Mouse (Mus musculus) cortical plate, adult 2 months (tissue): ENCODE results near the gene Gm17359. TPM values are rescaled to one million over a fixed set of nuclear protein-coding genes. Genes with fewer than 3 reads are reported as not detected.
"Not testable (repeated sequence)": the region's sequence is repeated elsewhere in the genome, so short reads cannot be mapped to it uniquely, and the experiment has no call there.

Experiments used
- H3K27ac ChIP-seq: fragments of 200-500 bp; 2 replicates; pipeline ENCODE4 v1.5.1; 2012; ENCODE audit warnings: low read length, control low read depth, inconsistent platforms; ENCODE audit not compliant: insufficient read depth
- H3K4me1 ChIP-seq: fragments of 200-500 bp; 2 replicates; pipeline ENCODE4 v1.6.1; 2011; ENCODE audit warnings: low read length; ENCODE audit not compliant: control insufficient read depth, insufficient read depth
- H3K4me3 ChIP-seq: fragments of 200-500 bp; 2 replicates; pipeline ENCODE4 v1.5.1; 2011; ENCODE audit warnings: mild to moderate bottlenecking, low read length, control low read depth; ENCODE audit not compliant: insufficient read depth
- CTCF ChIP-seq: fragments of 200-500 bp; IDR thresholded peaks from 2 replicates; pipeline ENCODE4 v1.5.1; 2011; ENCODE audit warnings: mild to moderate bottlenecking, control low read depth, low read length; ENCODE audit not compliant: insufficient read depth; ENCODE audit errors: extremely low read depth
- POLR2A ChIP-seq: fragments of 200-500 bp; IDR thresholded peaks from 2 replicates; pipeline ENCODE4 v1.6.1; 2011; ENCODE audit warnings: mild to moderate bottlenecking, low read length, control low read depth; ENCODE audit not compliant: insufficient read depth; ENCODE audit errors: extremely low read depth
- polyA plus RNA-seq: library from polyadenylated mRNA; depleted of rRNA; stranded (reverse); fragments of >200 nt; gene quantifications from 2 replicates; pipeline ENCODE4 v1.2.3, GENCODE M21; 2012

Gm17359 gene
- polyA plus RNA-seq, 1 experiment: not detected

DNA sequence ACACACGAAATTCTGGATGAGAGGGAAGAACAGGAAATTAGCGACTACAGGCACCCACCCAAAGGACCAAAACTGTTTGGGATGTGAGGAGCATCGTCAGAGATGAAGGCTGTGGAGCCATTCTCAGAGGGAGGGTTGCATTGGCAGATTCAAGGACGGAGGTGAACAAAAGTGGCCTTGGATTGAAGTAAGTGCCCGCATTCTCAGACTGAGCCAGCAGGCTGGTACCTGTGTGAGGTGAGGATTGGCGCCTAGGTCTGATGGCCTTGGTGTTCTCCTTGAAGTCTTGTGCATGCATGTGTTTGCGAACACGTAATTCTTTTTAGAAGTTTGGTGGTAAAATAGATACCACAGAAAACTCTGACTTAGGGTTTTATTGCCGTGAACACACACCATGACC lies 98.0 kb downstream of the Gm17359 start:
- TF ChIP-seq POLR2A (no peak), CTCF (no peak)
- Histone ChIP-seq H3K27ac (no peak overlapping the region), H3K4me3 (no peak overlapping the region), H3K4me1 (peaks cover 4% of the 10 kb centered on the region; the same call in 1 of the 2 replicates)

DNA sequence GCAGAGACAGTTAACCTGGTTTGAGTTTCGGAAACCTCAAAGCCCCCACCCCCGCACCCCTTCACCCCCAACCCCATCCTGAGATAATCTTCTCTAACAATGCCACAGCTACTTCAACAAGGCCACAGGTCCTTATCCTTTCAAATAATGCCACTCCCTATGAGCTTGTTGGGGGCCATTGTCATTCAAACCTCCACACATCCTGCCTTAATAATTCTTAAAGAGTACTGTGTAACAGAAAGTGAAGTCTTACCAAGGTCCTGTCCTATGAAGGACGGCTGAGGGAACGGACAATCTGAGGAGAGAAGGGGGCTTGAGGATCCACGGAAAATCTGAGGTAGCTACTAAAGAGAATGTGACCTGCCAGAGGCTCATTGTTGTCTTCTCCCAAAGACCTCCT lies 98.5 kb downstream of the Gm17359 start:
- H3K27ac ChIP-seq: no peak overlapping the region

GRCm38 (mm10) chr3:79436186-79436585 lies 99.7 kb downstream of the Gm17359 start:
- no peak for TF ChIP-seq CTCF
- no peak for TF ChIP-seq POLR2A
- H3K4me3 ChIP-seq: no peak overlapping the region
- no peak overlapping the region for H3K27ac ChIP-seq
- H3K4me1 ChIP-seq: peaks cover 7% of the 10 kb centered on the region

More for the DNA sequence above, 98.5 kb downstream of the Gm17359 start:
- H3K4me1 ChIP-seq: peaks cover 4% of the 10 kb centered on the region; the same call in 1 of the 2 replicates
- H3K4me3 ChIP-seq: no peak overlapping the region
- no peak for TF ChIP-seq POLR2A
- no peak for TF ChIP-seq CTCF

GRCm38 (mm10) chr3:79438276-79438675 lies 101.8 kb downstream of the Gm17359 start:
- H3K4me1 ChIP-seq: peaks cover 8% of the 10 kb centered on the region
- no peak overlapping the region for H3K27ac ChIP-seq
- no peak overlapping the region for H3K4me3 ChIP-seq
- TF ChIP-seq CTCF: no peak
- no peak for TF ChIP-seq POLR2A

DNA sequence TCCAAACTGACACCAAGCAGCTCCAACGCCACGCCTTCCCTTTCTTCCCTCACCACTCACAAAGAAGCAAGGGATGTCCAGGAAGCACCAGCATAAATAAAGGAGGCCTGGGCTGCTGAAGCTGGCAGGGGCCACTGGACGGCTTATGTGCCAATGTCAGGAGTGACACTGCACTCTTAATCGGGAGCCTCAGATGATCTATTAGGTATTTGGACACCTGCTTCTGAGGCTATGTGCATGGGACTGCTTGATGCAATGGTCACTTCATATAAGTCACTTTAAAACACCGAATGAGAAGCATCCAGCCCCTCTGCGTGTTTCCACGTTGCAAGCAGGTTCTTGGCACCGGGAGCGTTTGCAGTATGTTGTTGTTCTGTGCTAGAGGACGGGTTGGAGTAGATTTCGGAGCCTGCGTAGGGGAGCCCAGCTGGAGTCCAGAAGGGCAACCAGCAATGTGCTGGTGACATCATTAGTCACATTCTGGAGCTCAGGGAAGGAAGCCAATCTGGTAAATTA lies 104.6 kb downstream of the Gm17359 start:
- peaks cover 5% of the 10 kb centered on the region for H3K4me1 ChIP-seq
- TF ChIP-seq POLR2A: no peak
- no peak for TF ChIP-seq CTCF
- H3K27ac ChIP-seq: no peak overlapping the region
- H3K4me3 ChIP-seq: no peak overlapping the region

DNA sequence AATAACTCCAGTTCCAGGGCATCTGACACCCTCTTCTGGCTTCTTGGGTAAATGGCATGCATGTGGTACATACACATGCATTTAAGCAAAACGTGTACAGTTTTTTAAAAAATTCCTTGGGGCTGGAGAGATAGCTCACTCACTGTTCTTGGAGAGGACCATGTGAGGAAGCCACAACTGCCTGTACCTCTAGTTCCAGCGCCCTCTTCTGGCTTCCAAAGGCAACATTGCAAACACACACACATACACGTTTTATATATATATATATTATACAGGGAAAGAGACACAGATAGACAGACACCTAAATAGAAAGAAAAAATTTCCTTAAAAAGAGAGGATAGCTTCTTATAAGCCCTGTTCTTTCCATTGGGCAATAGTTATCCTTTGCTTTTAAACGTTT lies 107.4 kb downstream of the Gm17359 start:
- TF ChIP-seq CTCF (no peak), POLR2A (no peak)
- Histone ChIP-seq H3K4me3 (no peak overlapping the region), H3K4me1 (peaks cover 5% of the 10 kb centered on the region), H3K27ac (no peak overlapping the region)

GRCm38 (mm10) chr3:79445041-79445440 lies 108.6 kb downstream of the Gm17359 start:
- Histone ChIP-seq H3K4me3 (no peak overlapping the region), H3K27ac (no peak overlapping the region), H3K4me1 (peaks cover 5% of the 10 kb centered on the region)
- TF ChIP-seq POLR2A (no peak), CTCF (no peak)

GRCm38 (mm10) chr3:79446124-79446523 lies 109.7 kb downstream of the Gm17359 start:
- TF ChIP-seq POLR2A: no peak
- Histone ChIP-seq H3K27ac (no peak overlapping the region), H3K4me1 (peaks cover 2% of the 10 kb centered on the region; the same call in 1 of the 2 replicates)

DNA sequence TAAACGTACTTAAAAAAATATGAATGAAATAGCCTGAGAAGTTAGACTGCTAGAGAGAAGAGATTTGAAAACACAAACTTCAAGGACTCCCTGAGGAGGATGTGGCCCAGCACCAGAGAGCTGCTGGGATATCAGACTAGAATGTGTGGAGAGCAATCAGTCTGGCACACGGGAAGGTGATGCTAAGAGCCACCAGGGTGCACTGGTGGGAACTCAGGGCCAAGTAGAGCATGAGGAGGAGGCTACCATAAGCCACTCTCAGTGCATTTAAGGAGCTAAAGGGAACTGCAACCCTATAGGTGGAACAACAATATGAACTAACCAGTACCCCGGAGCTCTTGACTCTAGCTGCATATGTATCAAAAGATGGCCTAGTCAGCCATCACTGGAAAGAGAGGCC lies 110.2 kb downstream of the Gm17359 start:
- H3K4me1 ChIP-seq, H3K4me3 ChIP-seq, H3K27ac ChIP-seq: not testable (repeated sequence)

More at GRCm38 (mm10) chr3:79446124-79446523, 109.7 kb downstream of the Gm17359 start:
- no peak overlapping the region for H3K4me3 ChIP-seq

DNA sequence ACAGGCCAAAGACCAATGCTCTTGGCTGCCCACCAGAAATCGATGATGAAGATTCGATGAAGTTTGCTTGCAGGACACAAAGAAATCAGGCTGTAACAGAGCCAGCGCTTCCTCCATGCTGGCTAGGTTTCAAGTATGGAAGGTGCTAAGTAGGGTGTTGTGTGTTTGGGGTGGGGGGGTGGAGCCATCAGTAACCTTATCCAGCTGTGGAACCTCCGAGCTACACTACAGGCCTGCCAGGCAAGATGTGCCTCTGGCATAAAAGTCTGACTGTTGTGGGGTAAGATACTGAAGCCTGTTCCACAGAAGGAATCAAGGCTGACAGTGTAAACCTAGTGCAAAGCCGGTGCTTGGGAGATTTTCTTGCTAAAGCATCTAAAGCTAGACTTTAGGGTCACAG lies 112.0 kb downstream of the Gm17359 start:
- H3K4me1 ChIP-seq: no peaks in the 10 kb centered on the region; the same call in 1 of the 2 replicates
- H3K27ac ChIP-seq: no peak overlapping the region
- no peak for TF ChIP-seq POLR2A
- no peak overlapping the region for H3K4me3 ChIP-seq

- Histone ChIP-seq H3K4me3 (no peak overlapping the region), H3K4me1 (no peaks in the 10 kb centered on the region; the same call in 1 of the 2 replicates), H3K27ac (no peak overlapping the region)
- no peak for TF ChIP-seq CTCF
These were observed 112.9 kb downstream of the Gm17359 start for GRCm38 (mm10) chr3:79449361-79449760.
